Mouse (Mus musculus) left cerebral cortex, adult 2 months (tissue): ENCODE results near the gene Mcoln3. TPM values are rescaled to one million over a fixed set of nuclear protein-coding genes. Genes with fewer than 3 reads are reported as not detected.

Experiments
- DNase-seq, 2 experiments: peaks; one replicate each; pipeline ENCODE4 v3.0.0; 2021 to 2022; ENCODE audit warnings: low spot score in 2 of 2, mixed read lengths in 1 of 2; ENCODE audit errors: extremely low spot score in 1 of 2
- H3K27ac ChIP-seq: fragments of 200-600 bp; 2 replicates; pipeline ENCODE4 v1.8.1; 2022
- H3K4me3 ChIP-seq: fragments of 200-600 bp; 2 replicates; pipeline ENCODE4 v1.8.1; 2022
- CTCF ChIP-seq: fragments of 200-600 bp; IDR thresholded peaks from 2 replicates; pipeline ENCODE4 v1.8.1; 2022; ENCODE audit warnings: antibody characterized with exemption, mild to moderate bottlenecking, moderate library complexity
- intact Hi-C: fragments of 180-260 bp; cut with DNase I; formaldehyde crosslinking; loops from one replicate; pipeline ENCODE4 v1.15.1; 2025
- total RNA-seq, 2 experiments: library from RNA; stranded (reverse); gene quantifications; 2 replicates each; pipeline ENCODE4 v1.2.3; 2021

Mcoln3 gene
- total RNA-seq, 2 experiments from 2014 or later = not detected

- DNase-seq = peak; percentile 58 to 62
- no peak overlapping the region for H3K27ac ChIP-seq
- H3K4me3 ChIP-seq = no peak overlapping the region
- TF ChIP-seq CTCF = peak; percentile 99
- intact Hi-C loops = loop anchor here (5.0 to 10.0 kb wide), 4 partner anchors 87 to 762 kb away; no protein-coding TSS in a partner anchor
Observed at GRCm38 (mm10) chr3:146184992-146185657, 67.9 kb downstream of the Mcoln3 start.

GRCm38 (mm10) chr3:146186033-146186432, 68.8 kb downstream of the Mcoln3 start:
- TF ChIP-seq CTCF = no peak
- intact Hi-C loops = loop anchor here (2.0 to 10.0 kb wide), 5 partner anchors 86 to 761 kb away; no protein-coding TSS in a partner anchor
- Histone ChIP-seq H3K27ac (no peak overlapping the region), H3K4me3 (no peak overlapping the region)
- DNase-seq = no peak

- intact Hi-C loops = loop anchor here (5.0 to 10.0 kb wide), 4 partner anchors 82 to 757 kb away; no protein-coding TSS in a partner anchor
- DNase-seq = no peak
- TF ChIP-seq CTCF = no peak; the same call in 1 of the 2 replicates
- H3K27ac ChIP-seq = no peak overlapping the region
- H3K4me3 ChIP-seq = no peak overlapping the region
Observed at GRCm38 (mm10) chr3:146189933-146190332, 72.7 kb downstream of the Mcoln3 start.

Other genes starting within 250 kb of the Mcoln3 start
- gene Bcl10, start 194.6 kb upstream of the Mcoln3 start, total RNA-seq = 10 to 100 TPM; 15.2 TPM
- 10 to 100 TPM; 35.8 to 37.5 TPM for gene 2410004B18Rik, start 179.4 kb upstream of the Mcoln3 start, total RNA-seq
- 1 to 10 TPM; 2.8 to 3.4 TPM for gene Syde2, start 129.6 kb upstream of the Mcoln3 start, total RNA-seq
- gene Wdr63, start 9.3 kb upstream of the Mcoln3 start, total RNA-seq = under 1 TPM; 0.21 to 0.25 TPM
- not detected for gene Mcoln2, start 32.4 kb downstream of the Mcoln3 start, total RNA-seq
- gene Lpar3, start 103.5 kb downstream of the Mcoln3 start, total RNA-seq = under 1 TPM; 0.27 to 0.49 TPM